Mouse (Mus musculus) E14TG2a.4 (cell line): ENCODE results near the gene Son.

ENCODE experiments used
- H3K27me3 ChIP-seq: 2 replicates; pipeline ENCODE4 v1.6.1; 2014; ENCODE audit warnings: low read length, control low read depth; ENCODE audit not compliant: insufficient read depth
- H3K36me3 ChIP-seq: 2 replicates; pipeline ENCODE4 v1.6.1; 2014; ENCODE audit warnings: low read length, control low read depth; ENCODE audit not compliant: insufficient read depth
- H3K4me1 ChIP-seq: replicated peaks from 2 replicates; pipeline ENCODE4 v1.6.1; 2014; ENCODE audit warnings: low read depth, low read length, control low read depth
- H3K4me3 ChIP-seq: replicated peaks from 2 replicates; pipeline ENCODE4 v1.5.1; 2014; ENCODE audit warnings: mild to moderate bottlenecking, low read length
- H3K9me3 ChIP-seq: 2 replicates; pipeline ENCODE4 v1.6.1; 2014; ENCODE audit warnings: low read length, control low read depth
- CTCF ChIP-seq: conservative IDR thresholded peaks from 2 replicates; pipeline ENCODE4 v1.5.1; 2014; ENCODE audit warnings: low read length
- NANOG ChIP-seq: IDR thresholded peaks from 2 replicates; pipeline ENCODE4 v1.6.1; 2014; ENCODE audit warnings: borderline replicate concordance, low read length, mixed read lengths
- POU5F1 ChIP-seq: IDR thresholded peaks from 2 replicates; pipeline ENCODE4 v1.6.1; 2014; ENCODE audit warnings: low read length, borderline replicate concordance

Son gene

DNA sequence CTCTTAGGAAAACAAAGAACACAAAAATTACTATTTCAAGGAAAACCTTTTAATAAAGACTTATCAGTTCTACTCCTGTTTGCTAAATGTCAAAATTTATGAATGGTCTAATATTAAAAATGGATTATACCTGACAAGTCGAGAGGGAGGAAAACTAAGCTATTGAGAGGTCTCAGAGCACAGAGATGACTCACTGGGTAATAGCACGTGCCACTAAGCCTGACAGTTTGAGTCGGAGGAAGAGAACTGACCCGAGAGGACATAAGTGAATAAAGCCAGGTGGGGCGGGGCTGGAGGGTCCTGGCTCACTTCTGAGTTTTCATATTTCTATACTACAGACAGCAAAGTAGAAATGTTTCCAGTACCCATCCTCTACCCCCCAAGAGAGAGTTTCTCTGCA lies 39.1 kb downstream of the Son start:
- Histone ChIP-seq H3K4me3 (no peak overlapping the region), H3K27me3 (0 out of 2 replicates have a peak, but pooled peaks cover 3% of the 10 kb centered on the region), H3K9me3 (no peaks in the 10 kb centered on the region), H3K4me1 (peaks cover 14% of the 10 kb centered on the region), H3K36me3 (peaks cover 56% of the 10 kb centered on the region)
- TF ChIP-seq POU5F1 (no peak), CTCF (no peak), NANOG (no peak)

DNA sequence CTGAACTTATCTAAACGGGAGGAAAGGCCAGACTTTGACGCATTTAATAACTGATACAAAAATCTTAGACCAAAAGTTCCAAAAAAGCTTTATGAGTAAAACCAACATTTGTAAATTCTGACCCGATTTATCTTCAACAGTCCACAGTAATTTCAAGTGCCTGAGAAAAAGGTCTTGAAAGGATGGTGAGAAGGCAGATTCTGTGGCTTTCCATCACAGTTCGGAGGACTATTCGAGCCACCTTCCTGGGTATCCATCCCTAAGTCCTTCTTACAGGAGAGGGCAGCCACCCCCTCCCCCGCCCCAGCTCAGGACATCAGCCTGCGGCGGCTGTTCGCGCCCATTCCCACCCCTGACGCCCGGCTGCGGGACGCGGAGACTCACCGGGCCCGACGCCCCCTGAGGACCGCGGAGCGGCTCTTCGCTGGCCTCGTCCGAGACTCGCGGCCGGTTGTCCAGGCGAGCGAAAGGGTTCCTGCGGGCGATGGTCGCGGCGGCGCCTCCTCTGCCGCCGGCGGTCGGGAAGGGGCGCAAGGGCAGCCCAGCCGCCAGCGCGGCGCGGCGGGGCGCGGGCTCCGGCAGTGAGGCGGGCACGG lies 40.8 kb downstream of the Son start:
- TF ChIP-seq POU5F1 (no peak), CTCF (no peak), NANOG (no peak)
- Histone ChIP-seq H3K27me3 (0 out of 2 replicates have a peak, but pooled peaks cover 3% of the 10 kb centered on the region), H3K9me3 (no peaks in the 10 kb centered on the region), H3K36me3 (peaks cover 40% of the 10 kb centered on the region), H3K4me1 (peaks cover 14% of the 10 kb centered on the region), H3K4me3 (peak overlapping the region; percentile 92)

DNA sequence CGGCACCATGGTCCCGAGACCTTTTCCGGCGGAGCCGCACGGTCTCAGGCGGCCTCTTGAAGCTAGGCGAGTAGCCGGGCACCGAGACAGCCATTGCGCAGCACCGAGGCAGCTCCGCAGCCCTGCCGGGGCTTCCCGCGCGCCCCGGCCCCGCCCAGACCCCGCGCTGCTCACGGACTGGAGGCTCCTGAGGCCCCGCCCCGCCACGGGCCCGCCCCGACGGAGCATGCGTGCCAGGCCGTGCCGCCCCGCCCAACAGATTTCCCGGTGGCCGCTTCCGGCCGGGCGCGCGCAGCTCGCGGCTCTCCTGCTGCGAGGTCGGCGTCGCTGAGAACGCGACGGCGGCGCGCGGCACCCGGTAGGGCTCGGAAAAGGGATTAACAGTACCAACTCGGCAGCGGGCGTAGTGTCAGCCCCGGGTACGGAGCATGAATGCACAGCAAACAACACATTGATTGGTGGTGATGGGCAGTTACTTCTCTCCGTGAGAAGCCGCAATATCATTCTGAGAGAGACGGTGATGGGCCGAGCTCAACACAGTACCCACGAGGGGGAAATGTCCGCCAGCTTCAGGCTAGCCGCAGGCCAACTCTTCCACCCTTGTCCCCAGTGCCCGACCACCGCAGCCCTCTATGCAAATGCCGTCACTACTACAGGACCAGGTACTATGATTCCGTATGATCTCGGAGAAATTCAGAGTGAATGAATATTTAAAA lies 41.5 kb downstream of the Son start, which contains the start of gene Donson:
Gene Donson (minus strand): TSS at position 152 of the 716 bp plus-strand sequence.
- H3K4me1 ChIP-seq: peaks cover 14% of the 10 kb centered on the region
- no peaks in the 10 kb centered on the region for H3K9me3 ChIP-seq
- 0 out of 2 replicates have a peak, but pooled peaks cover 3% of the 10 kb centered on the region for H3K27me3 ChIP-seq
- H3K36me3 ChIP-seq: peaks cover 38% of the 10 kb centered on the region
- peak within 1 kb of the TSS; percentile 92 for H3K4me3 ChIP-seq
- no peak for TF ChIP-seq NANOG
- no peak for TF ChIP-seq POU5F1
- TF ChIP-seq CTCF: no peak

DNA sequence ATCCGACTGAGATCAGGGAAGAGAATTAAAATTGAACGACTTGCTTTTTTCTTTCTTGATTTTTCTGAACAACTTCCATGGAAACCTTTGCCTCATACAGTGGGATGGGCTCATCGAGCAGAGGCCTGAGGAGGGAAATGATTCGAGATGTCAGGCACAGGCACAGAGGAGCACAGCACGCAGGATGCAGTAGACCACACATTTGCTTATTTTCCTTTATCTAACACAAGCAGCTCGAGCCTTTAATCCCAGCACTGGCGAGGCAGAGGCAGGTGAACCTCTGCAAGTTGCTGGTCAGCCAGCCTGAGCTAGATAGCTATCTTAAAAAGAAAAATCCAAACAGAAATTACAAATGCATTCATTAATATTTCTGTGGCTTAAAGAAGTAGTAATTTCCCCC lies 42.5 kb downstream of the Son start:
- H3K36me3 ChIP-seq: peaks cover 31% of the 10 kb centered on the region
- H3K9me3 ChIP-seq: no peaks in the 10 kb centered on the region
- 0 out of 2 replicates have a peak, but pooled peaks cover 3% of the 10 kb centered on the region for H3K27me3 ChIP-seq
- H3K4me3 ChIP-seq: no peak overlapping the region
- TF ChIP-seq NANOG (no peak), CTCF (no peak), POU5F1 (no peak)
- peaks cover 14% of the 10 kb centered on the region for H3K4me1 ChIP-seq

DNA sequence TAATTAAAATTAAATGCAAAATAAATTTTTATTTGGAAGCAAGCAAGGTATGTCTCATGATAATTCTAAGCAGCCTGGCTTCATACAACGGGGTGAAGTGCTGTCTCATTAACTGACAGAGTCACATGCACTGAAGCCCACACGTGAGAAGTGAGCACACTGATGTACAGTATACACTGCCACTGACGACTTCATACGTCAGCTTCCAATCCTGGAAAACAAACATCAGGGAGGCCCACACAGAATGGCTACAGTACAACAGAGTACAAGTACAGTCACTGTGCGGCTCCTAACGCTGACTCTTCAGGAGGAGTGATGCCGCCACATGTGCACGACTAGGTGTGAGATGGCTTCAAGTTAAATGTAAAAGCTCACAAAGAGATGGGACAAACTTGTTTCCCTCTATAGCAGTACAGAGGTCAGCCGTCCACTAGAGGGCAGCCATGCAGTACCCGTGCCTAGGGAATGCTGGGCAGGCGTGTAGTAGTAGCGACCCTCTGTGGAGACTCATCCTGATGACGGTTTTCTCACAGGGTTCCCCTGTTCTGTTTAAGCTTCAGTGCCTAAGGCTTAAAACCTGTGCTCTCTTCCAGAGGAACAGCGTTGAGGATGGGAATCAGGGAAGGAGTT lies 47.3 kb downstream of the Son start:
- no peak overlapping the region for H3K4me3 ChIP-seq
- H3K27me3 ChIP-seq: no peaks in the 10 kb centered on the region
- peaks cover 37% of the 10 kb centered on the region for H3K36me3 ChIP-seq
- no peaks in the 10 kb centered on the region for H3K9me3 ChIP-seq
- TF ChIP-seq CTCF: peak; percentile 71
- no peak for TF ChIP-seq NANOG
- H3K4me1 ChIP-seq: peaks cover 7% of the 10 kb centered on the region; the same call in 1 of the 2 replicates

DNA sequence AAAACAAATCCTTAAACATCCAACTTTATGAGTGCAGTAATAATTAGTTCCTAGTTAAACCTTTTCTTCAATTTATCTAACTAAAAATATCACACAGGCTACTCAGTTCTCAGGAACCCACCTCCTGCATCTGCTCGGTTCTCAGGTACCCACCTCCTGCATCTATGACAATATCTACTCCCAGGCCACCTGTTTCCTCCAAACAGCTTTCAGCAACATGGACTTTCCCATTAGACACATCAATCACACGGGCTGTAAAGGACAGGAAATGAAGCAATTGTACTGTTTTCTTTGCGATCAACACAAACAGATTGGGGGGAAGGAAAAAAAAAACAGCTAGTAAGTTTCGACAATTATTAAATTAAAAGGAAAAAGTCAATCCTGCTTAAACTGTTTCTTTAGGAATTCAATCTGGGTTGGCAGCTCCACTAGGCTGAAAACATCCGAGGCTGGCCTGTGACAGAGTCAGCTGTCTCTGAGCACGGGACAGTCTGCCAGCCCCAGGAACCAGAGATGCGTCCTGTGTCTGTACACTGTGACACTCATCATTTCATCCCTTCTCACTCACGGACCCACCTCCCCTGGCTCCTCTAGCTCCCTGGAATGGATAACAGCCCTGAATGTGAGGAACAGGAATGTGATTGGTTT lies 47.9 kb downstream of the Son start:
- H3K4me1 ChIP-seq: 0 out of 2 replicates have a peak, but pooled peaks cover 4% of the 10 kb centered on the region
- H3K36me3 ChIP-seq: peaks cover 38% of the 10 kb centered on the region
- no peaks in the 10 kb centered on the region for H3K9me3 ChIP-seq
- TF ChIP-seq POU5F1: no peak
- no peak for TF ChIP-seq NANOG
- TF ChIP-seq CTCF: no peak
- no peak overlapping the region for H3K4me3 ChIP-seq
- no peaks in the 10 kb centered on the region for H3K27me3 ChIP-seq

DNA sequence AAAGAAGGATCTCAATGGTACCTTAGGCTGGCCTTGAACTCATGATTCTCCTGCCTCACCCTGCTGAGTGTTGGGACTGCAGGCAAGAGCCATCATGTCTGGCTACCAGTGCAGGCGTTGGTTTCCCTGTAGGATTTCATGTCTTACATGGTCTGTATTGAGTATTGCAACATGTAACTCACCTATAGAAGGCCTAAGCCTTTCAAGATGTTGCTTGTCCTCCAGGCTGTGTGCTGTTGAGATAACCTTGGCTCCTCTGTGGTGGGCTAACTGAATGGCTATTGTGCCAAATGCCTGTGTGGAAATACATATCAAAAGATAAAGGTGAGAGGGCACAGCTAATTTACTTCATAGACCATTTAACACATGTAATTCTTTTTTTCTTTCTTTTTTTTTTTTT lies 51.7 kb downstream of the Son start:
- Histone ChIP-seq H3K36me3 (peaks cover 36% of the 10 kb centered on the region), H3K27me3 (no peaks in the 10 kb centered on the region), H3K4me3 (no peak overlapping the region), H3K9me3 (no peaks in the 10 kb centered on the region), H3K4me1 (peaks cover 20% of the 10 kb centered on the region)
- TF ChIP-seq POU5F1 (no peak), NANOG (no peak), CTCF (no peak)

DNA sequence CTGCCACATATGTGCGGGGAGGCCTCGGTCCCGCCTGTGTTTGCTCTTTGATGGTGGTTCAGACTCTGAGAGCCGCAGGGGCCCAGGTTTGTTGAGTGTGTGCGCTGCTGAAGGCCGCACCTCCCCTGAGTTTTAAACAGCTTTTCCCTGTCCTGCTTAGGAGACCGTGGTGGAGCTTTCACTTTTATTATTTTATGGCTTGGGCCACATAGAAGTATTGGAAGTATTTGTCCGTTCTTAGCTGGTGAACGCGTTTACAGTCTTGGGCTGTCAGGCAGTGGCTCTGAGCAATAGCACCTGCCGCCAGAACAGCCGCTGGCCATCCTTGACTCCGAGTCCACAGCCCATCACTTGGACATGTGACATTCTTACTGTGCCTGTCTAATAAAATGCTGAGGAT lies 54.6 kb downstream of the Son start:
- Histone ChIP-seq H3K9me3 (no peaks in the 10 kb centered on the region), H3K27me3 (no peaks in the 10 kb centered on the region), H3K4me3 (no peak overlapping the region; the same call in 1 of the 2 replicates), H3K4me1 (peaks cover 22% of the 10 kb centered on the region), H3K36me3 (peaks cover 48% of the 10 kb centered on the region)
- TF ChIP-seq NANOG (no peak), POU5F1 (no peak), CTCF (no peak)

DNA sequence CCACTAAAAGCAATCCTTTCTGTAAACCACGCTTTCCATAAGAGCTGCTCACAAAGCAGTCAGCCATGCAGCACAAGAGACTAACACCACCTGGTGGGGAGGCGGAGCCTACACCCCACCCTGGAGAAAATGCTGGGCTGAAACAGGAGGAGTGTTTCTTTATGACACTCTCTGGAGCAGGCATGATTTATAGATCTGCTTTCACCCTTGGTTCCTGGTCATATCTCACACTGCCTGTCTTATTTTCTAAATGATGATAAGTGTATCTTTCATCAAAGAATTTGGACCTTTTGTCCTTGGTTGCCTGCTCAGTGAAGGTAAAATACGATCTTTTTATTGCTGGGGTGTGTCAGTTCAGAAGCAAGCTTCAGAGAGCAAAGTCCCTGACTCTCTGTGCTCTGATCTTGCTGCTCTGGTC lies 55.5 kb downstream of the Son start:
- no peak overlapping the region for H3K4me3 ChIP-seq
- peaks cover 49% of the 10 kb centered on the region for H3K36me3 ChIP-seq
- H3K9me3 ChIP-seq: no peaks in the 10 kb centered on the region
- TF ChIP-seq NANOG (no peak), POU5F1 (no peak), CTCF (no peak)
- no peaks in the 10 kb centered on the region for H3K27me3 ChIP-seq
- peaks cover 22% of the 10 kb centered on the region for H3K4me1 ChIP-seq
